Mouse (Mus musculus) olfactory bulb, adult 2 months (tissue): ENCODE data around the gene Scd1.

ENCODE experiments used
- CTCF ChIP-seq: fragments of 200-500 bp; IDR thresholded peaks from 2 replicates; pipeline ENCODE4 v1.5.1; 2012; ENCODE audit warnings: low read depth, mild to moderate bottlenecking, low read length, moderate library complexity; ENCODE audit not compliant: insufficient read depth
- POLR2A ChIP-seq: fragments of 200-500 bp; IDR thresholded peaks from 2 replicates; pipeline ENCODE4 v1.6.1; 2012; ENCODE audit warnings: mild to moderate bottlenecking, low read depth, low read length, moderate library complexity; ENCODE audit not compliant: insufficient read depth

DNA sequence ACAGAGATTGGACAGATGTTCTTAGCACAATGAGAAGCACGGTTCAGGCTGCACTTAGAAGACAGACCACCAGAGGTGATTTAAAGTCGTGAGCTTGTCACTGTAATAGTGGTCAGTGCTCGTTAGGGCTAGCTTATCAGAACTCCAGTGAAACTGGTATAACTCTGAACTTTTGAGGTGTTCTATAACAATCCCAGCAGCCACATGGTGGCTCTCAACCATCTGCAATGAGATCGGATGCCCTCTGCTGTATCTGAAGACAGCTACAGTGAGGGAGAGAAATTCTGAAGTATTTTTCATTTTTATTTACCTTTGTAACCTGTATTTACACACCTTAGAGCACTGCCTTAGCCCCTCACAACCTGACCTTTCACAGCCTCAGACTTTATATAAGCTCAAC, 31.6 kb upstream of the Scd1 start:
- TF ChIP-seq POLR2A: no peak
- no peak for TF ChIP-seq CTCF
